Mouse (Mus musculus) liver, postnatal 0 days (tissue): Measurements from ENCODE around the gene Rps6kc1.

Experiments used
- CTCF ChIP-seq: sonication (generic); IDR thresholded peaks from 2 replicates; pipeline ENCODE4 v1.5.1; 2016; ENCODE audit warnings: antibody characterized with exemption, low read depth
- EP300 ChIP-seq: IDR thresholded peaks from 2 replicates; pipeline ENCODE4 v1.6.1; 2016; ENCODE audit warnings: antibody characterized with exemption, low read depth, mild to moderate bottlenecking

- TF ChIP-seq CTCF (no peak), EP300 (no peak)
Measured at GRCm38 (mm10) chr1:190854465-190854864, 57.1 kb downstream of the Rps6kc1 start.
